Mouse (Mus musculus) liver, adult 2 months (tissue): ENCODE measurements at regions not wholly inside any gene's neighbourhood (a gene's known extent, or its start where the extent isn't known, plus 50 kb on each side); places are given as distances from the start of the nearest gene placed in this dataset.

Experiments
- CTCF ChIP-seq: fragments of 200-500 bp; IDR thresholded peaks from 2 replicates; pipeline ENCODE4 v1.5.1; 2011; ENCODE audit warnings: low read depth, low read length, control low read depth
- POLR2A ChIP-seq: fragments of 200-500 bp; IDR thresholded peaks from 2 replicates; pipeline ENCODE4 v1.6.1; 2011; ENCODE audit warnings: low read length, control low read depth; ENCODE audit not compliant: insufficient read depth; ENCODE audit errors: extremely low read depth

DNA sequence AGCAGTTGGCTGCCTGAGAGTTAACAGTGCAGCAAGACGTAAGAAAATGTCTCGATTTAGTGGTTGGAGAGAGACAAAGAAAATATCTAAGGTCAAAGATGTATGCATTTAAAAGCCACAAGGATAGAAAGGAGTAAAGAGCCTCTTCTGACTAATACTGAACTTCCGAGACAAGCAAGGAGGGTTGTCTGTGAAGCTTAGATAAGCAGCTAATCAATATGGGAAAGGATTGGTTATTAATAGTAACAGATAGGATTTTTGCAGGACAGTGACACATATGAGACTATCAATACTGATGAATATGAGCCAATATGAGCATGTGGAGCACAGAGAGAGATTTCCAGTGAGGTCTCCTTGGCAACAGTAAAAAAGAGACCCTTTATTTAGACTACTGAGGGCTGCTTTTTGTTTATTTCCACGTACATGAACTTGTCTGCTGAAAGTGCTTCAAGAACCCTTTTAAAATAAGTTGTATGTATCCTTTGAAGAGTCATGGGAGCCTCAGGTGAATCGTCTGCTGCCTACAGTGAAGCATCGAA is 202.2 kb upstream of the Nova1 start:
- TF ChIP-seq CTCF, result no peak
- TF ChIP-seq POLR2A, result no peak
